Mouse (Mus musculus) lung, embryonic 15.5 days (tissue): ENCODE measurements around the gene Dnajc17. TPM values are rescaled to one million over a fixed set of nuclear protein-coding genes. Genes with fewer than 3 reads are reported as not detected.
A peak's percentile ranks its signal among the peaks of the same experiment; 100 is the strongest.

Experiments used
- ATAC-seq: fragments of 200-750 bp; cut with Nextera tagmentation; 2 replicates; pipeline ENCODE4 v1.8.0; 2017; ENCODE audit warnings: moderate number of reproducible peaks, borderline replicate concordance; ENCODE audit not compliant: low FRiP score, low TSS enrichment; ENCODE audit errors: extremely low read depth
- H3K27ac ChIP-seq: fragments of 300-500 bp; sonication (generic); 2 replicates; pipeline ENCODE4 v1.5.1; 2015; ENCODE audit warnings: moderate library complexity, mild to moderate bottlenecking, inconsistent platforms
- H3K27me3 ChIP-seq: fragments of 300-500 bp; sonication (generic); 2 replicates; pipeline ENCODE4 v1.6.1; 2015; ENCODE audit warnings: inconsistent platforms
- H3K36me3 ChIP-seq: fragments of 300-500 bp; sonication (generic); 2 replicates; pipeline ENCODE4 v1.6.1; 2015; ENCODE audit warnings: inconsistent platforms
- H3K4me1 ChIP-seq: fragments of 300-500 bp; sonication (generic); 2 replicates; pipeline ENCODE4 v1.6.1; 2015; ENCODE audit warnings: inconsistent platforms
- H3K4me2 ChIP-seq: fragments of 300-500 bp; sonication (generic); 2 replicates; pipeline ENCODE4 v1.6.1; 2015; ENCODE audit warnings: inconsistent platforms, mild to moderate bottlenecking, moderate library complexity
- H3K4me3 ChIP-seq: fragments of 300-500 bp; sonication (generic); 2 replicates; pipeline ENCODE4 v1.5.1; 2015; ENCODE audit warnings: mild to moderate bottlenecking, inconsistent platforms
- H3K9ac ChIP-seq: fragments of 300-500 bp; sonication (generic); 2 replicates; pipeline ENCODE4 v1.6.1; 2015; ENCODE audit warnings: inconsistent platforms
- H3K9me3 ChIP-seq: fragments of 300-500 bp; sonication (generic); 2 replicates; pipeline ENCODE4 v1.6.1; 2016; ENCODE audit warnings: inconsistent platforms
- WGBS: fragments of 180-500 bp; shearing (Covaris S2); methylation state at CpG from one replicate; pipeline ENCODE4 v1.1.7; 2015; 5-methylcytosine and 5-hydroxymethylcytosine counted together
- polyA plus RNA-seq: library from polyadenylated mRNA; unstranded; fragments of >200 nt; fragmentation: Nextera tagmentation; extraction: Ambion mirVana; gene quantifications from 2 replicates; pipeline ENCODE4 v1.2.1, GENCODE M21; 2015

Dnajc17 gene
- polyA plus RNA-seq, 1 experiment from 2014 or later: 19.5 TPM

DNA sequence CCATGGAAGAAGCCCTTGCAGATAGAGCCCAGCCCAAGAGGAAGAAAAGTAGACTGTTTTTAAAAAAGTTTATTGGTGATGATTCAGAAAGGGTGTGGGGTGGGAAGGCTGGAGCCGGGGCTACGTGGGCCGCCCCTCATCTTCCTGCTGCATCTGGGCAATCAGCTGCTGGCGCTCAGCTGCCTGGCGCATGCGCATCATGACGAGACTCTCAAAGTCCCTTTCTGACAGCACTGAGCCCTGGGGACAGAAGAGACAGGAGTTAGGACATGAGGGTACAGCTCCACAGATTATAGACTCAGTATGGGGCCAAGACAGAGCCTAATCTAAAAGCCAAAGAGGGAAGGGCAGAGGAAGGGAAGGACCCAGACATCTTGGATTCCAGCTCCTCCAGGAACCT, 36.1 kb downstream of the Dnajc17 start:
- Histone ChIP-seq H3K27ac (peak overlapping the region; percentile 6; the same call in 1 of the 2 replicates), H3K9me3 (no peaks in the 10 kb centered on the region), H3K4me3 (no peak overlapping the region), H3K27me3 (0 out of 2 replicates have a peak, but pooled peaks cover 5% of the 10 kb centered on the region), H3K36me3 (no peaks in the 10 kb centered on the region), H3K4me1 (peaks cover 22% of the 10 kb centered on the region), H3K9ac (no peak overlapping the region), H3K4me2 (no peak overlapping the region)
- WGBS: 82% methylated on average over 7 of the region's 7 CpGs
- ATAC-seq: no peak

- WGBS: 42% methylated on average over 8 of the region's 8 CpGs
- peaks cover 31% of the 10 kb centered on the region for H3K4me1 ChIP-seq
- H3K27me3 ChIP-seq: 0 out of 2 replicates have a peak, but pooled peaks cover 5% of the 10 kb centered on the region
- no peak overlapping the region for H3K27ac ChIP-seq
- no peak overlapping the region for H3K9ac ChIP-seq
- no peak for ATAC-seq
- H3K9me3 ChIP-seq: no peaks in the 10 kb centered on the region
- H3K4me2 ChIP-seq: no peak overlapping the region
- no peak overlapping the region for H3K4me3 ChIP-seq
- H3K36me3 ChIP-seq: no peaks in the 10 kb centered on the region
These were observed 37.0 kb downstream of the Dnajc17 start for GRCm38 (mm10) chr2:119171574-119171973.

DNA sequence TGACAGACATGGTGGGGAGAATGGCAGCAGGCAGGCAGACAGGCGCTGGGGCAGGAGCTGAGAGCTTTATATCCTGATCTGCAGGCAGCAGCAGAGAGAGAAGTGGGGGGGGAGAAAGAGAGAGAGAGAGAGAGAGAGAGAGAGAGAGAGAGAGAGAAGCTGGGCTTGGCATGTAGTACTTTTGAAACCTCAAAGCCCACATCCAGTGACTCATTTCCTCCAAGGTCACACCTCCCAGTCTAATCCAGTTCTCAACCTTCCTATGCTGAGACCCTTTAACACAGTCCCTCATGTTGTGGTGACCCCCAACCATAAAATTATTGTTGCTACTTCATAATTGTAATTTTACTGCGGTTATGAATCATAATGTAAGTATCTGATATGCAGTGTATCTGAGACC, 38.3 kb downstream of the Dnajc17 start:
- Histone ChIP-seq H3K9ac (no peak overlapping the region), H3K4me1 (peaks cover 30% of the 10 kb centered on the region), H3K27me3 (peaks cover 11% of the 10 kb centered on the region; the same call in 1 of the 2 replicates), H3K4me3 (no peak overlapping the region), H3K27ac (no peak overlapping the region), H3K9me3 (no peaks in the 10 kb centered on the region), H3K4me2 (no peak overlapping the region), H3K36me3 (no peaks in the 10 kb centered on the region)
- no peak for ATAC-seq
- 72% methylated on average over 2 of the region's 2 CpGs for WGBS

GRCm38 (mm10) chr2:119167866-119168256, 40.7 kb downstream of the Dnajc17 start:
- Histone ChIP-seq H3K27ac (no peak overlapping the region), H3K9me3 (no peaks in the 10 kb centered on the region), H3K9ac (peak overlapping the region; percentile 47), H3K4me3 (peak overlapping the region; percentile 55), H3K27me3 (peaks cover 11% of the 10 kb centered on the region; the same call in 1 of the 2 replicates), H3K4me2 (peak overlapping the region; percentile 100), H3K4me1 (peaks cover 21% of the 10 kb centered on the region), H3K36me3 (no peaks in the 10 kb centered on the region)
- 2% methylated on average over 26 of the region's 26 CpGs for WGBS
- ATAC-seq: peak; percentile 32; the same call in 1 of the 2 replicates

DNA sequence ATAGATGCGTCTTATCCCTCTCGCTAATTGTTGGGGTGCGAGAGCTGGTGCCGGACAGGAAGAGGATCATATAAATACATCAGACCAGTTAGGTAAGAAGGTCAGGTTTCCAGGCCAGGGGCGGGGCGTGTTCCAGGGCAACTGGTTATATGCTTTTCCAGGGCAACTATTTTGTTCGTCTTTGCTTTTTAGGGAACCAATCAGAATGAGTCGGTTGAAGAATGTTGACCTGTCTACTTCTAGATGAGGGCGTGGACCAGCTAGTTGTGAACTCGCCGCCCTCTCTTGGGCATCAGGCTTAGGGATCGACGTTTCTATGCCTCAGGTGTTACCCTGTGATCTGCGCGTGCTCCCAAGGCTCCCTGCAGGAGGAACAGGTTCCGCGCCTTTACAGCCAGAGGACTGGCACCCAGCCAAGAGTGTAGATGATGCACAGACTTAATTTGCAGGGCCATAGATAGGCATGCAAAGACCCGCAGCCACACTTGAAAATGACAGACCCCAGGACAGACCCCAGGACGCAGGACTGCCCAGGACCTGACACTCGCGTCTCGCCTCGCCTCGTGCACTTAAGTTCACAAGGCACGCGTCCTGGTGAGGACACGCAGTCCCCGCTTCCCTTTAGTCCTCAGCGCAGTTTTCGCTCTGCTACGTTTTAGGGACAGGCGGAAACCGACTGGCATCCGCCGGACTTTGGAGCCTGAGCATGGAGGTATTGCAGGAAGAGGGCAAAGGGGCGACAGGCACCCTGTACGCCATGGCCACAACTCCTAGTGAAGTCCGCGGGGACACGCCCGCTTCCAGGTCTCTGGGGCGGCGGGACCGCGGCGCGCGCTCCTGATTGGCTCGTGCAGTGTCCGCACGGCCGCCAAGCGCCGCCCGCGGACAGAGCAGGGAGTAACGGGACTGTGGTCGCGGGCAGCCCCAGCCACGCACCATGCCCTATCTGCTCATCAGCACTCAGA, 41.4 kb downstream of the Dnajc17 start, which contains the start of gene Gchfr:
Gene Gchfr, plus strand, starts transcription at position 873 of the 965 bp plus-strand sequence.
- under 1% methylated on average over 60 of the region's 60 CpGs for WGBS
- Histone ChIP-seq H3K4me2 (peak within 1 kb of the TSS; percentile 100), H3K27ac (peak within 1 kb of the TSS; percentile 22; the same call in 1 of the 2 replicates), H3K36me3 (no peaks in the 10 kb centered on the region), H3K4me3 (peak within 1 kb of the TSS; percentile 55), H3K27me3 (peaks cover 11% of the 10 kb centered on the region; the same call in 1 of the 2 replicates), H3K4me1 (peaks cover 15% of the 10 kb centered on the region), H3K9me3 (no peaks in the 10 kb centered on the region), H3K9ac (peak within 1 kb of the TSS; percentile 47)
- ATAC-seq: peak; percentile 83

DNA sequence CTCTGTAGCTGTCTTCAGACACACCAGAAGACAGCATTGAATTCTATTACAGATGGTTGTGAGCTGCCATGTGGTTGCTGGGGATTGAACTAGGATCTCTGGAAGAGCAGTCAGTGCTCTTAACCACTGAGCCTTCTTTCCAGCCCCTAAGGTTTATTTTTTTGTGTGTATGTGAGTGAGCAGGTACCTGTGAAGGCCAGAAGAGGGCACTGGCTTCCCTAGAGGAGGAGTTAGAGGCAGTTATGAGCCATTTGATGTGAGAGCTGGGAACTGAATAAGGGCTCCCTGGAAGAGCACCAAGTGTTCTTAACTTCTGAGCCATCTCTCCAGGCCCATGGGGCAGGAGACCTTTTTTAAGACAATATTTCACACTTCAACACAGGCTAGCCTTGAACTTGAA, 43.2 kb downstream of the Dnajc17 start:
- no peak overlapping the region for H3K27ac ChIP-seq
- H3K4me1 ChIP-seq: peaks cover 15% of the 10 kb centered on the region
- H3K27me3 ChIP-seq: peaks cover 11% of the 10 kb centered on the region; the same call in 1 of the 2 replicates

GRCm38 (mm10) chr2:119163999-119164398, 44.6 kb downstream of the Dnajc17 start:
- 82% methylated on average over 4 of the region's 4 CpGs for WGBS
- ATAC-seq: no peak
- Histone ChIP-seq H3K9me3 (no peaks in the 10 kb centered on the region), H3K27ac (no peak overlapping the region), H3K4me1 (peaks cover 15% of the 10 kb centered on the region), H3K4me2 (no peak overlapping the region), H3K36me3 (no peaks in the 10 kb centered on the region), H3K9ac (no peak overlapping the region), H3K27me3 (peaks cover 11% of the 10 kb centered on the region; the same call in 1 of the 2 replicates), H3K4me3 (no peak overlapping the region)

More for the DNA sequence above, 43.2 kb downstream of the Dnajc17 start:
- no peak overlapping the region for H3K4me2 ChIP-seq
- no peaks in the 10 kb centered on the region for H3K36me3 ChIP-seq
- ATAC-seq: no peak
- no peaks in the 10 kb centered on the region for H3K9me3 ChIP-seq
- no peak overlapping the region for H3K4me3 ChIP-seq
- H3K9ac ChIP-seq: no peak overlapping the region

DNA sequence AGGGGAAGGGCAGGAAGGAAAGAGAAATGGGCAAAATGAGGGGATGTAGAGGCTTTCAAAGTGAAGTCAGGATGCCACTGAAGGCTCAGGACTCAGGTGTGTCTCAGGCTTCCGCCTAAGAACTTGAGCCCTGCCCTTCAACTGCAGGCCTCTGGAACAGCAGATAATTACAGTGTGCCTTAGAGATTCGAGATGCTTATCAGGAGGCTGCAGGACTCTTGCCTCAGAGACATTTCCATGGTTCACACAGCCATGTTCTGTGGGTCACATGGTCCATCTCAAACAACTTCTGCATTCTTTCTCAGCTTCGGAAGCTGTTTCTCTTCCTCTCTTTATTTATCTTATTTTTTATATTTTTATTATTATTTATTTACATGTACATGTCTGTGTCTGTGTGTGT, 45.5 kb downstream of the Dnajc17 start:
- H3K4me3 ChIP-seq: no peak overlapping the region
- WGBS: 49% methylated on average over 3 of the region's 3 CpGs

DNA sequence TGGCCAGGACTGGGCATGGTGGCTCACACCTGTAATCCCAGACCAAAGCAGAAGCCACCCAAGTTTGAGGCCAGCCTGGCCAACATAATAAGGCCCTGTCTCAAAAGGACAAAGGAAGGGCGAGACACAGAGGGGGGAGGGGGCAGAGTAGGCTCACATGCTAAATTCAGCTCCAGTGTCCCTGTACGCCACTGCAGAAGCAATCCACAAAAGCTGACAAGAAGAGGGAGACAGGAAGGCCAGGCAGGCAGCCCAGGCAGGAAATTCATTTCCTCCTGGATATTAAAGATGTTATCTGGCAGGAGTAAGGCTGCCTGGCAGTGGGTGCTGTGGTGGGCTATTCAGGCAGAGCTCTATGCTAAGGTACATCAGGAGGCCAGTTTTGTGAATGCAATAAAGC, 47.3 kb downstream of the Dnajc17 start:
- H3K27me3 ChIP-seq: peaks cover 6% of the 10 kb centered on the region; the same call in 1 of the 2 replicates
- H3K4me3 ChIP-seq: no peak overlapping the region
- H3K9me3 ChIP-seq: no peaks in the 10 kb centered on the region
- no peak overlapping the region for H3K4me2 ChIP-seq
- ATAC-seq: no peak
- H3K4me1 ChIP-seq: no peaks in the 10 kb centered on the region
- H3K27ac ChIP-seq: peak overlapping the region; percentile 44; the same call in 1 of the 2 replicates
- H3K9ac ChIP-seq: no peak overlapping the region
- no peaks in the 10 kb centered on the region for H3K36me3 ChIP-seq
- WGBS: 16% methylated on average over 2 of the region's 2 CpGs

More for the DNA sequence above, 45.5 kb downstream of the Dnajc17 start:
- Histone ChIP-seq H3K4me2 (no peak overlapping the region), H3K4me1 (peaks cover 14% of the 10 kb centered on the region), H3K27me3 (peaks cover 9% of the 10 kb centered on the region; the same call in 1 of the 2 replicates), H3K36me3 (no peaks in the 10 kb centered on the region), H3K9me3 (no peaks in the 10 kb centered on the region), H3K9ac (no peak overlapping the region), H3K27ac (no peak overlapping the region)
- ATAC-seq: no peak

DNA sequence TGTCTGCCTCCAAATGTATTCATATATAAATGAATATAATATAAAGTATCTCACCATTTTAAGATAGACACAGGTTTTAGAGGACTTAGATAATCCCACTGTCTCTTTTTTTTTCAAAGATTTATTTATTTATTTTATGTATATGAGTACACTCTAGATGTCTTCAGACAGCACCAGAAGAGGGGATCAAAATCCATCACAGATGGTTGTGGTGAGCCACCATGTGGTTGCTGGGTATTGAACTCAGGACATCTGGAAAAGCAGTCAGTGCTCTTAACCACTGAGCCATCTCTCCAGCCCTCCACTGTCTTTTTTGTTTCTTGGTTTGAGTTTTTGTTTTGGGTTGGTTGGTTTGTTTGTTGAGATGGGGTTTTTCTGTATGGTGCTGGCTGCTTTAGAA, 50.8 kb downstream of the Dnajc17 start:
- Histone ChIP-seq H3K4me1 (peaks cover 9% of the 10 kb centered on the region), H3K36me3 (peaks cover 14% of the 10 kb centered on the region), H3K4me3 (no peak overlapping the region), H3K9me3 (no peaks in the 10 kb centered on the region), H3K4me2 (peak overlapping the region; percentile 87; the same call in 1 of the 2 replicates), H3K27me3 (no peaks in the 10 kb centered on the region), H3K9ac (no peak overlapping the region), H3K27ac (no peak overlapping the region)
- ATAC-seq: no peak

GRCm38 (mm10) chr2:119156681-119157572, 51.7 kb downstream of the Dnajc17 start, which contains the start of gene Rmdn3:
Gene Rmdn3, minus strand, starts transcription at chr2:119157034.
- Histone ChIP-seq H3K4me1 (peaks cover 9% of the 10 kb centered on the region), H3K4me2 (peak within 1 kb of the TSS; percentile 87), H3K9ac (peak within 1 kb of the TSS; percentile 95), H3K4me3 (peak within 1 kb of the TSS; percentile 99), H3K27ac (peak within 1 kb of the TSS; percentile 66), H3K9me3 (no peaks in the 10 kb centered on the region), H3K36me3 (peaks cover 22% of the 10 kb centered on the region), H3K27me3 (no peaks in the 10 kb centered on the region)
- ATAC-seq: peak; percentile 89
- under 1% methylated on average over 56 of the region's 57 CpGs for WGBS
